Mouse (Mus musculus): ENCODE results near the gene Nup107. TPM values are rescaled to one million over a fixed set of nuclear protein-coding genes. Genes with fewer than 3 reads are reported as not detected.

Nup107 gene
- polyA plus RNA-seq, 1 experiment from 2014 or later, result 106 TPM

GRCm38 (mm10) chr10:117743917-117744316 is 48.6 kb downstream of the Nup107 start:
- Histone ChIP-seq H3K36me3 (ENCODE audit: control insufficient read depth, insufficient read depth, low read length) (peaks cover 4% of the 10 kb centered on the region; the same call in 1 of the 2 replicates), H3K27me3 (ENCODE audit: control insufficient read depth, insufficient read depth, low read length) (no peaks in the 10 kb centered on the region), H3K4me3 (ENCODE audit: low read depth, low read length) (no peak overlapping the region), H3K9me3 (ENCODE audit: control insufficient read depth, low read length) (no peaks in the 10 kb centered on the region), H3K27ac (replicated peaks; ENCODE audit: low read depth, low read length) (peak overlapping the region; percentile 33; the same call in 1 of the 2 replicates), H3K4me1 (ENCODE audit: control insufficient read depth, insufficient read depth, low read length) (no peaks in the 10 kb centered on the region; the same call in 1 of the 2 replicates), H3K4me2 (ENCODE audit: low read depth, severe bottlenecking) (no peak overlapping the region), H3K9ac (ENCODE audit: low read length) (no peak overlapping the region; the same call in 1 of the 2 replicates)
- DNase-seq (ENCODE audit: low spot score), result no peak
- 80% methylated on average over 4 of the region's 4 CpGs for WGBS
- no peak for ATAC-seq (ENCODE audit: insufficient number of reproducible peaks, low FRiP score, low TSS enrichment, low read depth)

- Histone ChIP-seq H3K27ac (replicated peaks; ENCODE audit: low read depth, low read length) (no peak overlapping the region), H3K4me3 (ENCODE audit: low read depth, low read length) (no peak overlapping the region), H3K4me2 (ENCODE audit: low read depth, severe bottlenecking) (no peak overlapping the region), H3K27me3 (ENCODE audit: control insufficient read depth, insufficient read depth, low read length) (no peaks in the 10 kb centered on the region), H3K9ac (ENCODE audit: low read length) (no peak overlapping the region; the same call in 1 of the 2 replicates), H3K4me1 (ENCODE audit: control insufficient read depth, insufficient read depth, low read length) (no peaks in the 10 kb centered on the region; the same call in 1 of the 2 replicates), H3K9me3 (ENCODE audit: control insufficient read depth, low read length) (no peaks in the 10 kb centered on the region), H3K36me3 (ENCODE audit: control insufficient read depth, insufficient read depth, low read length) (peaks cover 7% of the 10 kb centered on the region; the same call in 1 of the 2 replicates)
- DNase-seq (ENCODE audit: low spot score) (no peak), ATAC-seq (ENCODE audit: insufficient number of reproducible peaks, low FRiP score, low TSS enrichment, low read depth) (no peak)
- WGBS, result 86% methylated on average over 2 of the region's 2 CpGs
Measured at GRCm38 (mm10) chr10:117743182-117743581, 49.3 kb downstream of the Nup107 start.

- no peak for DNase-seq (ENCODE audit: low spot score)
- H3K4me1 ChIP-seq (ENCODE audit: control insufficient read depth, insufficient read depth, low read length), result no peaks in the 10 kb centered on the region; the same call in 1 of the 2 replicates
- WGBS, result 96% methylated on average over 4 of the region's 4 CpGs
- H3K9me3 ChIP-seq (ENCODE audit: control insufficient read depth, low read length), result no peaks in the 10 kb centered on the region
- H3K4me3 ChIP-seq (ENCODE audit: low read depth, low read length), result no peak overlapping the region
- H3K36me3 ChIP-seq (ENCODE audit: control insufficient read depth, insufficient read depth, low read length), result peaks cover 7% of the 10 kb centered on the region; the same call in 1 of the 2 replicates
- no peak for ATAC-seq (ENCODE audit: insufficient number of reproducible peaks, low FRiP score, low TSS enrichment, low read depth)
- H3K9ac ChIP-seq (ENCODE audit: low read length), result no peak overlapping the region
- no peak overlapping the region for H3K27ac ChIP-seq (replicated peaks; ENCODE audit: low read depth, low read length)
- no peak overlapping the region for H3K4me2 ChIP-seq (ENCODE audit: low read depth, severe bottlenecking)
- H3K27me3 ChIP-seq (ENCODE audit: control insufficient read depth, insufficient read depth, low read length), result no peaks in the 10 kb centered on the region
Measured at GRCm38 (mm10) chr10:117742618-117743017, 49.9 kb downstream of the Nup107 start.

GRCm38 (mm10) chr10:117741698-117742475 is 50.6 kb downstream of the Nup107 start:
- H3K4me1 ChIP-seq (ENCODE audit: control insufficient read depth, insufficient read depth, low read length), result no peaks in the 10 kb centered on the region; the same call in 1 of the 2 replicates
- no peak overlapping the region for H3K4me2 ChIP-seq (ENCODE audit: low read depth, severe bottlenecking)
- WGBS, result 92% methylated on average over 15 of the region's 15 CpGs
- DNase-seq (ENCODE audit: low spot score) (no peak), ATAC-seq (ENCODE audit: insufficient number of reproducible peaks, low FRiP score, low TSS enrichment, low read depth) (no peak)
- H3K9me3 ChIP-seq (ENCODE audit: control insufficient read depth, low read length), result no peaks in the 10 kb centered on the region
- peaks cover 7% of the 10 kb centered on the region; the same call in 1 of the 2 replicates for H3K36me3 ChIP-seq (ENCODE audit: control insufficient read depth, insufficient read depth, low read length)
- H3K27ac ChIP-seq (replicated peaks; ENCODE audit: low read depth, low read length), result no peak overlapping the region
- no peak overlapping the region for H3K9ac ChIP-seq (ENCODE audit: low read length)
- H3K4me3 ChIP-seq (ENCODE audit: low read depth, low read length), result no peak overlapping the region
- no peaks in the 10 kb centered on the region for H3K27me3 ChIP-seq (ENCODE audit: control insufficient read depth, insufficient read depth, low read length)

GRCm38 (mm10) chr10:117740921-117741320 is 51.6 kb downstream of the Nup107 start:
- Histone ChIP-seq H3K4me1 (ENCODE audit: control insufficient read depth, insufficient read depth, low read length) (no peaks in the 10 kb centered on the region; the same call in 1 of the 2 replicates), H3K9ac (ENCODE audit: low read length) (no peak overlapping the region), H3K4me2 (ENCODE audit: low read depth, severe bottlenecking) (no peak overlapping the region), H3K9me3 (ENCODE audit: control insufficient read depth, low read length) (no peaks in the 10 kb centered on the region), H3K27me3 (ENCODE audit: control insufficient read depth, insufficient read depth, low read length) (no peaks in the 10 kb centered on the region), H3K27ac (replicated peaks; ENCODE audit: low read depth, low read length) (no peak overlapping the region), H3K36me3 (ENCODE audit: control insufficient read depth, insufficient read depth, low read length) (peaks cover 7% of the 10 kb centered on the region; the same call in 1 of the 2 replicates), H3K4me3 (ENCODE audit: low read depth, low read length) (no peak overlapping the region)
- DNase-seq (ENCODE audit: low spot score) (no peak), ATAC-seq (ENCODE audit: insufficient number of reproducible peaks, low FRiP score, low TSS enrichment, low read depth) (no peak)
- 88% methylated on average over 9 of the region's 9 CpGs for WGBS

GRCm38 (mm10) chr10:117740171-117740570 is 52.3 kb downstream of the Nup107 start:
- ATAC-seq (ENCODE audit: insufficient number of reproducible peaks, low FRiP score, low TSS enrichment, low read depth) (no peak), DNase-seq (ENCODE audit: low spot score) (no peak)
- Histone ChIP-seq H3K27ac (replicated peaks; ENCODE audit: low read depth, low read length) (no peak overlapping the region), H3K4me1 (ENCODE audit: control insufficient read depth, insufficient read depth, low read length) (no peaks in the 10 kb centered on the region; the same call in 1 of the 2 replicates), H3K9me3 (ENCODE audit: control insufficient read depth, low read length) (no peaks in the 10 kb centered on the region), H3K27me3 (ENCODE audit: control insufficient read depth, insufficient read depth, low read length) (no peaks in the 10 kb centered on the region), H3K9ac (ENCODE audit: low read length) (no peak overlapping the region), H3K4me3 (ENCODE audit: low read depth, low read length) (no peak overlapping the region), H3K4me2 (ENCODE audit: low read depth, severe bottlenecking) (no peak overlapping the region), H3K36me3 (ENCODE audit: control insufficient read depth, insufficient read depth, low read length) (peaks cover 7% of the 10 kb centered on the region; the same call in 1 of the 2 replicates)
- 96% methylated on average over 10 of the region's 10 CpGs for WGBS

GRCm38 (mm10) chr10:117739648-117739948 is 52.9 kb downstream of the Nup107 start:
- Histone ChIP-seq H3K9me3 (ENCODE audit: control insufficient read depth, low read length) (no peaks in the 10 kb centered on the region), H3K4me2 (ENCODE audit: low read depth, severe bottlenecking) (no peak overlapping the region), H3K27ac (replicated peaks; ENCODE audit: low read depth, low read length) (no peak overlapping the region), H3K4me1 (ENCODE audit: control insufficient read depth, insufficient read depth, low read length) (no peaks in the 10 kb centered on the region; the same call in 1 of the 2 replicates), H3K4me3 (ENCODE audit: low read depth, low read length) (no peak overlapping the region), H3K36me3 (ENCODE audit: control insufficient read depth, insufficient read depth, low read length) (peaks cover 7% of the 10 kb centered on the region; the same call in 1 of the 2 replicates), H3K27me3 (ENCODE audit: control insufficient read depth, insufficient read depth, low read length) (no peaks in the 10 kb centered on the region), H3K9ac (ENCODE audit: low read length) (no peak overlapping the region)
- WGBS, result 91% methylated on average over 6 of the region's 6 CpGs
- DNase-seq (ENCODE audit: low spot score) (no peak), ATAC-seq (ENCODE audit: insufficient number of reproducible peaks, low FRiP score, low TSS enrichment, low read depth) (no peak)

- no peak for ATAC-seq (ENCODE audit: insufficient number of reproducible peaks, low FRiP score, low TSS enrichment, low read depth)
Measured at GRCm38 (mm10) chr10:117738928-117739647, 53.4 kb downstream of the Nup107 start.

More at GRCm38 (mm10) chr10:117738928-117739647, 53.4 kb downstream of the Nup107 start:
- Histone ChIP-seq H3K4me2 (ENCODE audit: low read depth, severe bottlenecking) (no peak overlapping the region), H3K36me3 (ENCODE audit: control insufficient read depth, insufficient read depth, low read length) (peaks cover 7% of the 10 kb centered on the region; the same call in 1 of the 2 replicates), H3K27me3 (ENCODE audit: control insufficient read depth, insufficient read depth, low read length) (no peaks in the 10 kb centered on the region), H3K9me3 (ENCODE audit: control insufficient read depth, low read length) (no peaks in the 10 kb centered on the region), H3K9ac (ENCODE audit: low read length) (no peak overlapping the region), H3K4me1 (ENCODE audit: control insufficient read depth, insufficient read depth, low read length) (no peaks in the 10 kb centered on the region), H3K27ac (replicated peaks; ENCODE audit: low read depth, low read length) (no peak overlapping the region), H3K4me3 (ENCODE audit: low read depth, low read length) (no peak overlapping the region)
- no peak for DNase-seq (ENCODE audit: low spot score)
- WGBS, result 95% methylated on average over 15 of the region's 15 CpGs

Data from limb, embryonic 11.5 days (tissue).